Mouse (Mus musculus): ENCODE results near the gene Eaf2. TPM values are rescaled to one million over a fixed set of nuclear protein-coding genes. Genes with fewer than 3 reads are reported as not detected.

The Eaf2 gene
- total RNA-seq (2015) (0.29 and 0.75 TPM in 2 replicates), total RNA-seq (2017) (0.57 and 2.6 TPM in 2 replicates)

- ATAC-seq (ENCODE audit: poor library complexity, severe bottlenecking) = peak; percentile 97
These were observed at the start of gene Eaf2, which contains the start of gene Golgb1 for GRCm38 (mm10) chr16:36874583-36875275. Eaf2 (minus strand) TSS chr16:36875003. Golgb1 (plus strand) TSS chr16:36875140.

- ATAC-seq (ENCODE audit: poor library complexity, severe bottlenecking) = no peak
These were observed 49.5 kb upstream of the Eaf2 start for GRCm38 (mm10) chr16:36924312-36924711.

GRCm38 (mm10) chr16:36921980-36922379, 47.2 kb upstream of the Eaf2 start:
- no peak for ATAC-seq (ENCODE audit: poor library complexity, severe bottlenecking)

GRCm38 (mm10) chr16:36921067-36921613, 46.3 kb upstream of the Eaf2 start:
- no peak; the same call in 1 of the 2 replicates for ATAC-seq (ENCODE audit: poor library complexity, severe bottlenecking)

GRCm38 (mm10) chr16:36920410-36920809, 45.6 kb upstream of the Eaf2 start:
- ATAC-seq (ENCODE audit: poor library complexity, severe bottlenecking) = peak; percentile 91

- no peak for ATAC-seq (ENCODE audit: poor library complexity, severe bottlenecking)
These were observed 43.7 kb upstream of the Eaf2 start for GRCm38 (mm10) chr16:36918505-36918904.

GRCm38 (mm10) chr16:36914195-36914594, 39.4 kb upstream of the Eaf2 start:
- ATAC-seq (ENCODE audit: poor library complexity, severe bottlenecking) = no peak

GRCm38 (mm10) chr16:36912311-36912710, 37.5 kb upstream of the Eaf2 start:
- ATAC-seq (ENCODE audit: poor library complexity, severe bottlenecking) = no peak

- ATAC-seq (ENCODE audit: poor library complexity, severe bottlenecking) = no peak
These were observed 37.1 kb upstream of the Eaf2 start for GRCm38 (mm10) chr16:36911909-36912308.

GRCm38 (mm10) chr16:36903156-36903555, 28.4 kb upstream of the Eaf2 start:
- ATAC-seq (ENCODE audit: poor library complexity, severe bottlenecking) = no peak

- no peak for ATAC-seq (ENCODE audit: poor library complexity, severe bottlenecking)
These were observed 21.9 kb upstream of the Eaf2 start for GRCm38 (mm10) chr16:36896712-36897111.

GRCm38 (mm10) chr16:36893317-36893716, 18.5 kb upstream of the Eaf2 start:
- ATAC-seq (ENCODE audit: poor library complexity, severe bottlenecking) = 0 out of 2 replicates have a peak, but pooled peaks have one; percentile 38

GRCm38 (mm10) chr16:36891415-36891814, 16.6 kb upstream of the Eaf2 start:
- no peak for ATAC-seq (ENCODE audit: poor library complexity, severe bottlenecking)

- peak; percentile 35 for ATAC-seq (ENCODE audit: poor library complexity, severe bottlenecking)
These were observed 15.8 kb upstream of the Eaf2 start for GRCm38 (mm10) chr16:36890559-36890958.

GRCm38 (mm10) chr16:36887546-36887945, 12.7 kb upstream of the Eaf2 start:
- ATAC-seq (ENCODE audit: poor library complexity, severe bottlenecking) = no peak

- ATAC-seq (ENCODE audit: poor library complexity, severe bottlenecking) = no peak
These were observed 11.1 kb upstream of the Eaf2 start for GRCm38 (mm10) chr16:36885912-36886311.

- peak; percentile 84 for ATAC-seq (ENCODE audit: poor library complexity, severe bottlenecking)
These were observed 10.1 kb upstream of the Eaf2 start for GRCm38 (mm10) chr16:36884881-36885280.

- no peak for ATAC-seq (ENCODE audit: poor library complexity, severe bottlenecking)
These were observed 8.0 kb upstream of the Eaf2 start for GRCm38 (mm10) chr16:36882737-36883343.

- no peak for ATAC-seq (ENCODE audit: poor library complexity, severe bottlenecking)
These were observed 2.5 kb upstream of the Eaf2 start for GRCm38 (mm10) chr16:36877316-36877715.

GRCm38 (mm10) chr16:36875276-36875851, 561 bp upstream of the Eaf2 start:
- ATAC-seq (ENCODE audit: poor library complexity, severe bottlenecking) = no peak; the same call in 1 of the 2 replicates

GRCm38 (mm10) chr16:36869442-36869841, 5.4 kb downstream of the Eaf2 start:
- no peak for ATAC-seq (ENCODE audit: poor library complexity, severe bottlenecking)

GRCm38 (mm10) chr16:36863585-36863984, 11.2 kb downstream of the Eaf2 start:
- no peak for ATAC-seq (ENCODE audit: poor library complexity, severe bottlenecking)

Measured in megakaryocyte, adult 5-6 weeks (primary cell).